Mouse (Mus musculus) ZHBTc4 (cell line): Measurements from ENCODE around the gene Pakap.

Experiments
- DNase-seq: peaks from one replicate; pipeline ENCODE4 v3.0.0-alpha.2; 2011; ENCODE audit warnings: low read depth, low spot score

Pakap gene

GRCm38 (mm10) chr4:57574181-57574580, 6.2 kb downstream of the Pakap start:
- DNase-seq = no peak

GRCm38 (mm10) chr4:57574646-57575045, 6.7 kb downstream of the Pakap start:
- DNase-seq = no peak

GRCm38 (mm10) chr4:57575686-57576085, 7.7 kb downstream of the Pakap start:
- no peak for DNase-seq

GRCm38 (mm10) chr4:57576095-57576494, 8.1 kb downstream of the Pakap start:
- no peak for DNase-seq

- no peak for DNase-seq
Observed at GRCm38 (mm10) chr4:57579683-57580082, 11.7 kb downstream of the Pakap start.

DNA sequence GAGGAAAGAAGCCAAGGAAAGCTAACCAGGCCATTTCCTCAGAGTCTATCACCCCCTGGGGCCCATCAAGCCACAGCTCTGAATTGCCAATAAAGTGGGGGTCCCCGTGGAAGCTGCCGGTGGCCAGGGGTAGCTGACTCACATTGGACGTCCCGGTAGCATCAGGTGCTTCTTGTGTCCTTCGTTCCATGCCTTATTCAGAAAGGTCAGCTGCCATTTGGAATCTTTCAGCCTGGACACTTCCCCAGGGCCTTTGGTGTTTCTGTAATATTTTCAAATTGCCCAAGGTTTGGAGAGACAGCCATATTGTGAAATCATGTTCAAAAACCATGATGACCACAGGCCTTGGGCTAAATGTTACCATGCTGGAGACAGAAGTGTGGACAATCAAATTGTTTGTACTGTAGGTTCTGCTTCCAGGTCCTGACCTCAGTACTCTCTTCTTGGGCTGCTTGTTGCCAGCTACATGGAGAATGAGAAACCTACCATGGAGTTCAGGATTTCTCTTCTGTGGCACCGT, 17.4 kb downstream of the Pakap start:
- DNase-seq = no peak

GRCm38 (mm10) chr4:57586933-57587658, 19.1 kb downstream of the Pakap start:
- DNase-seq = no peak

DNA sequence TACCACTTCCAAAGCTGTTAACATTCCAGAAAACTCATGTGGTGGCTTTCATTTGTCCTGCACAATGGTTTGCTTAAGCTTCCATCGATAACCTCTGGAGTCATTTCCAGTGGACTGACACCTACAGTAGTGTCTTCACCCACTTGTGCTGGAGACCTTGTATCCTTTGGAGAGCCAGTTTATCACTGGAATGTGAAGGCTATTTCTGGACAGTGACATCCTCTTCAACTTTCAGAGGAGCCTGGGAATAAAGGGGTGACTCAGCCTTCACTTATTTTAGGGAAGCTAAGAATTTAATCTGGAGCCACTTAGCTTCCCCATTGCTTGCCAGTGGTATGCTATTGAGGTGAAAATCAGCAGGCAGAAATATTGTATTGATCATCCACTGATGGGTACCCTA, 20.4 kb downstream of the Pakap start:
- no peak for DNase-seq

DNA sequence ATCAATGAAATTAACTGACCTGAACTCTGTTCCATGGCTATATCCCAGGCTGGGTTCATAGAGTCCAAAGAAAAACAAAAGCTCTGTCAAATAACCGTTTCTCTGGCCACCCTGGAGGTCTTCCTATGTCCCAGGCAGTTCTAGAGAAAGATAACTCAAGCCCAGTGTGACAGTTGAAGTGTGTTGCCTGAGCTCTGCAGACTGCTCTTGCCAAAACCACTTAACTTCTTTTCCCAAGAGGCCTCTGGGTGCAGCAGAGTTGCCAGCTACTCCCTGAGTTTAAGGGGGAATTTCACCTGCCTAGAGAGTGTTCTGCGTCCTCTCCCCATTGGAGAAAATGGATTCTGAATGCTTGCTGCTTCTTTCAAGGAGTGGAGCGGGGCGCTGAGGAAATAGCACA, 24.8 kb downstream of the Pakap start:
- no peak for DNase-seq

DNA sequence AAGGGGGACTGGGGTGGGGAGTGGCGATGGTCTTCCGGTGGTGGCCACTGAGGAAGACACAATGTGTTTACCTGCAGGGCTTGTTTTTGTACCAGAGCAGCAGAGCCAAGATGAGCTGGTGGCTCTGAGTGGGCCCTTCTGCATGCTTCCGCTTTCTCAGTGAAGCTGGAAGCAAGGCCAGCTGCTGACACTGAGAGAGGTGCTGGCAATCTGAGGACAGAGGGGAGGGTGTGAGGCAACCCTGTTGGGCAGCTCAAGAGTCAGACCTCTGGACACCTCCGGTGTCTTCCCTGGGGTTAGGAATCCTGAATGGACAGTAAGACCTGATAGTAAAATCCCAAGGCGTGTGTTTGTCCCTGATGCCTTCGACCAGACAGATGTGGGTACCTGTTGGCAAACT, 32.0 kb downstream of the Pakap start:
- DNase-seq = no peak

DNA sequence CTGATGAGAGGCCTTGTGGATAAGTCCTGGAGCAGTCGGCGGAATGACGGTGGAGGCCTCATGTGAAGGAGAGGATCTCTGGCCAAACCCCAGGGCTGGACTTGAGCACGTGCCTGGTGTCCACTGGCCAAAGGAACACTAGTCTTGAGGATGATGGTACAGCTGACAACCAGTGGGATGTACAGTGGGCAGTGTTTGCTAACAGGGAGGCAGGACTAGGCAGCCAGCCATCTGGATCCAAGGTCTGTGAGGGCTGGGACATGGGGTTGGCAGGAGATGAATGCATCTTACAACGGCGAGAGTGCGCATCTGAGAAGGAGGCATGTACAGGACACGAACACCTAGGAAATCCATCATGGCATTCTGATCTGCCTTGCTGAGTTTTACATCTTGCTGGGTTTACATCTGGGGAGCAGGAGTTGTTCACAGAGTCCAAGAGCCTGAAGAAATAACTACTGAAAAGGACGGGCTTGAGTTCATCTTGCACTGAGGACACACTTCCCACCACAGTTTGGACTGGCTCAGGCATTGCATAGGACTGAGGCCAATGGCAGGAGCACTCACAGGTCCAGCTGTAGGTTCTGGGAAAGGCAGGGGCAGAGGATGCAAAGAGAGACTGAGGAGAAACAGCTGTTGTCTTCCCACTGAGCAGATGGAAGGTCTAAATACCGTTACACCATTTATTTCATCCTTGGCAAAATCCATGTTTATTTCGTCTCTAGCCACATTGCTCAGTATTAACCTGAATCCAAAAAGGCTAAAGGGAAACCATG, 32.9 kb downstream of the Pakap start:
- no peak for DNase-seq

DNA sequence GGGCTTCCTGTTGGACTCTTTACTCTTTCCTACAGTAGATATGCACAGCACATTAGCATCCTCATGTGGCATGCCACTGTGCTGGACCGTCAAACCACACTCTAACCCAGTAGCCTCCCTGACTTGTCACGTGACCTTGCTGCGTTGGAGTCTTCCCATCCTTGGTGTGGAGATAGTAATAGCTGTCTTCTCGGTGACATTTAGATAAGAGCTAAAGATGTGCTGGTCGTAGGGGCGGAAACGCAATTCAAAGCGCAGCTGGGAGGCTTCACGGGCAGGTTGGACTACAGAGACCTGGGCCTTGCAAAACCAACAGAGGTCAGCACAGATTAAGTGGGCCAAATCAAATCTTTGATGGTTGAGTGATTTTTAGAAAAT, 33.5 kb downstream of the Pakap start:
- DNase-seq = no peak

DNA sequence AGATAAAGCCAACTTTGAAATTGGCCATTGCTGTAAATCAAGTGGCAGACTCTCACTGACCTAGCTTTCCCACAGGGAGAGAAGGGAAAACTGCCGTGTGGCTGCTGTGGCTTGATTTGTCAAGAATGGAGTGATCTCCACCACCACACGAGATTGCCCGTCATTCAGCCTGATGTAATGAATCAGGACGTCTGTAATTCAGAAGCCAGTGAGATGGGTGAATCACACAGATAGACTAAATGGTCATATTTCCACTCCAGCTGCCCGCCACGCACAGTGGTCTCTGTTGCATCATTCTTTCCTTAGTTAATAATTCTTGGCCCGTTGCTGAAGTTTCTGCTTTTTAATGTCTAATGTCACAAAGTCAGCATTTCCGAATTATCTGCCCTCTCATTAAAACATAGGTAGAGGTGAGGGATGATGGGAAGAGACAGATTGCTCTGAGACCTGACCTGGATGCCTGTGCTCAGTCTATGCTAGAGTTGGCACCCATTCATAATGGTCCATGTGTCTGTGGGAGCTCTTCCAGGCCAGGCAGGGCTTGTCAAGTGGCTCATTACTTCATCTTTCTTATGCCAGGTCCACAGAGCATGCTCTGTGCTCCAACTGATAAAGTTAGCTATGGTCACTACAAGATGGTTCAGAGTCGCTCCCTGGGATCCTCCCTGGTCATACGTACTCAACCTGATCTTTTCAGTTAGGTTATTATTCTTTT, 34.1 kb downstream of the Pakap start:
- DNase-seq = no peak

- DNase-seq = no peak
Observed at GRCm38 (mm10) chr4:57606258-57606657, 38.3 kb downstream of the Pakap start.

DNA sequence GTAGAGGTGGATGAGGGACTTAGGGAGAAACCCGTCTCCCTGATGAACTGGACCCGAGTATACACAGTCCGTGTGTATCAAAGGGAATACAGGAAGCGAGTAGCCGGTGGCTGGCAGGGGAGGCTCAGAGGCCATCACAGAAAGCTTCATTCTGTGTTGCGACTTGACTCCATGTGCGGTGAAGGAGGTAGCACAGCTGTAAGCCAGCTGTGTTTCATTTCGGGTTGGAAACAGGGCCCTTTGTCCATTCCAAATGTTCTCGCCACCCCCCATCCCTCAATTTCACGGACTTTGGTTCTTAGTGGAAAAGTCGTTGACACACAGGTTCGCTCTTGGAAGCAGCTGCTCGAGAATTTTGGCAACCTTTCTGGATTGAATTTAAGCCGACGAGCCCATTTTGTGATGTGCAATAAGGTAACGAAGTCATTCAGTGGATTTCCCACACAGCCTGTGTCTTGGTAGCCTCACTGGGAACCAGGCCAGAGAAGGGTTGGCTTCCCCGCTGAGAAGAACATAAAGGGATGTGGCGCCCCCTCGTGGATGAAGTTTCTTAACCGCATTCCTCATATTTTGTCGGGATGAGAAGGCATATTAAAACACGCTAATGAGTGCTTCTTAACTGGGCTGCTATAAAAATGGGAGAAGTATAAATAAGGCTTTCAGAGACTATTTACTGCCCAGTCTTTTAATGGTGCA, 39.4 kb downstream of the Pakap start:
- peak; percentile 83 for DNase-seq

DNA sequence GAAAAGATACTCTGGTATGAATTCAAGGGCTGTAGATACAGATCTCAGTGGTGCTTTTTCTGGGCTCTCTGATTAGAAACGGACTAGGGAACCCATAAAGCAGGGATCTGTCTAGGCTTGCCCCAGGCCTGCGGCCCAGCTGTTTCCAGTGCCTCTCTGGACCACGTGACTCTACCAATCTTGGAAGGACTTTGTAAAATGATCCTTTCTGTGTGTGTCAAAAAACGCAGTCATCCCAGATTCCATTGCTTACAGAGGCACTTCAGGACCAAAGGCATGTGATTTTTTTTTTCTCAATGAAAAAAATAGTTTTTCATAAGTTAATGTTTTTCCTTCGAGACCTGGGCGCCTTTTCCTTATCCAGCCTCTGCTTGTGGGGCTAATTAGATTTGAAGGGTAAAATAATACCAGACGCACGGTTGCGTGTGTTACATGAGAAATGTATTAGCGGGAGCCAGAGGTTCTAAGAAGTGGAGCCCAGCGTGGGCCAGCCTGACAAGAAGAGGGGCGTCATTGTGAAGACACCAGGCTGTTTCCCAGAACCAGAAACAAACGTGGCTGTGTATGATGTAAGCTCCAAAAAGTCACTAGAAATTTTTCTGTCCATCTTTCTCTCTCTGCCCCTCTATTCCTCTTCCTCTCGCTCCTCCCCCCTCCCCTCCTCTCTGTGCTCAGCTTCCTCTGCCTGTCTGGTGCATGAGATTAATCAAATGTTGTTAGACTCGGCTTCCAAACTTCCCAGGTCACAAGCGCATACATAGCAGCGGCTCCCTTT, 43.5 kb downstream of the Pakap start:
- DNase-seq = no peak

- no peak for DNase-seq
Observed at GRCm38 (mm10) chr4:57612716-57613115, 44.7 kb downstream of the Pakap start.

- DNase-seq = no peak
Observed at GRCm38 (mm10) chr4:57614686-57615085, 46.7 kb downstream of the Pakap start.

DNA sequence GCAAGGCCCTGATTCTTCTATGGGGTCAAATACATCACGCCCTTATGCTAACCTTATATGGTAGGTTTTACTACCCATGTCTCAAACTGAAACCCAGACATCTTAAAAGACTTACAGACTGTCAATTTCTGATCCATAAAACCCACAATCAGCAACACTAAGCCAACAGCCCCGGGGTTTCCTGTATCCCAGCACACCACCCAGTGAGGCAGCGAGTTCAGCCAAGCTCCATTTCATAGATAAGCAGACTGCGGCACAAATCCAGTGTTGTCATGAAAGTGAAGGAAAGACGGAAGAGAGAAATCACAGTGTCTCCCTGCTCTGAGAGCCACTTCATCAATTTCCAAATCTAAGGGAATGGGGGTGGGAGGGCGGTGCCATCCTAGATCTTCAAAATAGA, 50.8 kb downstream of the Pakap start:
- DNase-seq = no peak

DNA sequence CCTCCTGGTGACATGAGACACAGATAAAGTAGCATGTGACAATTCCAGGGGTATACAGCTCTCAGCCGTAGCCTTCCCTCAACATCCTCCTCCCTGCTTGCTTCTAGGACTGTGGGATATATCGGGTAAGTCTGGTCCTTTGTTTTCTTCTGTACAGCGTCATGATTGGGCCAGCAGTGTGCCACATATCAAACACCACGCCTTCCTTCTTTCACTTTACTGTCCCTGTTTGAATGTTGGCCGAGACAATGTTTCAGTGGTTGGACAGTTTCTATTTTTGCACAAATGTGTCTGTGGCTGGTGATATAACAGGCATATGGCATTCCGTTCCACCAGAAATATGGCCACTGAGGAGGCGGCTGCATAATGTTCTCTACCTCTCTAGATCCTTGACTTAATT, 54.8 kb downstream of the Pakap start:
- no peak for DNase-seq

- DNase-seq = no peak
Observed at GRCm38 (mm10) chr4:57624819-57625218, 56.8 kb downstream of the Pakap start.
